Mouse (Mus musculus): ENCODE measurements at regions not wholly inside any gene's neighbourhood (a gene's known extent, or its start where the extent isn't known, plus 50 kb on each side); places are given as distances from the start of the nearest gene placed in this dataset.
"Not testable (repeated sequence)": the region's sequence is repeated elsewhere in the genome, so short reads cannot be mapped to it uniquely, and the experiment has no call there.

DNA sequence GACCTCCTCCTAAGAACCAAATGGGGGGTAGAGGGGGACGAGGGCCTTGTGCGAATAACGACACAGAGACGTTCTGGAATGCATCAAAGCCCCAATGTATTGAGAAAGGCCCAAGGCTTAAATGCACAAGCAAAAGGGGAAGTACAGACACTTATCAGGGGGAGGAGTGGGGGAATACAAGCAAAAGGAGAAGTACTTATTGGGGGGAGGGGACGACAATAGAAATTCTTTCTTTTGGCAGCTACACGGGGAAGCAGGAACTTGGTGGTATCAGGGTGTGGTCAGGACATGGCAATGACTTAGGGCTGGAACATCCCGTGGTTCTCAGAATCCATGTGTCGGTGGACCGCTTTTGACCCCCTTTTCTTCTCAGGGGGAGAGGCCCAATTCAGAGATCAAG is 68.3 kb upstream of the Adtrp start:
- TF ChIP-seq CTCF (IDR thresholded peaks at IDR 0.05; ENCODE audit: insufficient read depth, low read length); POLR2A (IDR thresholded peaks at IDR 0.05; ENCODE audit: borderline replicate concordance, extremely low read depth, low read depth, low read length): not testable (repeated sequence)

Data from lung, adult 2 months (tissue).